Mouse (Mus musculus) liver, adult 2 months (tissue): ENCODE measurements around the gene Adamtsl2.

Experiments used
- CTCF ChIP-seq: fragments of 200-500 bp; IDR thresholded peaks from 2 replicates; pipeline ENCODE4 v1.5.1; 2011; ENCODE audit warnings: low read depth, low read length, control low read depth
- POLR2A ChIP-seq: fragments of 200-500 bp; IDR thresholded peaks from 2 replicates; pipeline ENCODE4 v1.6.1; 2011; ENCODE audit warnings: low read length, control low read depth; ENCODE audit not compliant: insufficient read depth; ENCODE audit errors: extremely low read depth

- TF ChIP-seq POLR2A (no peak), CTCF (no peak)
Observed at GRCm38 (mm10) chr2:27128990-27129389, 49.8 kb downstream of the Adamtsl2 start.
